Mouse (Mus musculus) limb, embryonic 11.5 days (tissue): ENCODE results near the gene Ces1e. TPM values are rescaled to one million over a fixed set of nuclear protein-coding genes. Genes with fewer than 3 reads are reported as not detected.

Experiments
- ATAC-seq: fragments of 200-750 bp; cut with Nextera tagmentation; 2 replicates; pipeline ENCODE4 v1.8.0; 2017; ENCODE audit warnings: low read depth; ENCODE audit not compliant: insufficient number of reproducible peaks, low FRiP score, low TSS enrichment
- DNase-seq: peaks from one replicate; pipeline ENCODE4 v3.0.0-alpha.2; 2015; ENCODE audit warnings: low spot score
- H3K27ac ChIP-seq: fragments of 300-500 bp; sonication (generic); replicated peaks from 2 replicates; pipeline ENCODE4 v1.5.1; 2014; ENCODE audit warnings: low read depth, mild to moderate bottlenecking, low read length
- H3K27me3 ChIP-seq: fragments of 300-500 bp; sonication (generic); 2 replicates; pipeline ENCODE4 v1.6.1; 2014; ENCODE audit warnings: mild to moderate bottlenecking, low read length, mixed read lengths; ENCODE audit not compliant: control insufficient read depth, insufficient read depth
- H3K36me3 ChIP-seq: fragments of 300-500 bp; sonication (generic); 2 replicates; pipeline ENCODE4 v1.6.1; 2014; ENCODE audit warnings: mild to moderate bottlenecking, low read length, moderate library complexity, mixed read lengths; ENCODE audit not compliant: control insufficient read depth, insufficient read depth
- H3K4me1 ChIP-seq: fragments of 300-500 bp; sonication (generic); 2 replicates; pipeline ENCODE4 v1.6.1; 2014; ENCODE audit warnings: low read length, mixed read lengths; ENCODE audit not compliant: control insufficient read depth, insufficient read depth
- H3K4me2 ChIP-seq: fragments of 300-500 bp; sonication (generic); 2 replicates; pipeline ENCODE4 v1.6.1; 2014; ENCODE audit warnings: low read depth, mild to moderate bottlenecking, moderate library complexity; ENCODE audit not compliant: severe bottlenecking
- H3K4me3 ChIP-seq: fragments of 300-500 bp; sonication (generic); 2 replicates; pipeline ENCODE4 v1.5.1; 2014; ENCODE audit warnings: low read depth, low read length
- H3K9ac ChIP-seq: fragments of 300-500 bp; sonication (generic); 2 replicates; pipeline ENCODE4 v1.6.1; 2014; ENCODE audit warnings: mild to moderate bottlenecking, low read length
- H3K9me3 ChIP-seq: fragments of 300-500 bp; sonication (generic); 2 replicates; pipeline ENCODE4 v1.6.1; 2016; ENCODE audit warnings: low read length; ENCODE audit not compliant: control insufficient read depth
- WGBS: fragments of 180-500 bp; shearing (Covaris S2); extraction: QIAGEN DNeasy Blood & Tissue Kit; methylation state at CpG from one replicate; pipeline ENCODE4 v1.1.7; 2014; 5-methylcytosine and 5-hydroxymethylcytosine counted together
- polyA plus RNA-seq: library from polyadenylated mRNA; unstranded; fragments of >200 nt; fragmentation: Nextera tagmentation; extraction: Ambion mirVana; gene quantifications from 2 replicates; pipeline ENCODE4 v1.2.1, GENCODE M21; 2014

Ces1e gene
- polyA plus RNA-seq = not detected in 2 replicates

- Histone ChIP-seq H3K4me1 (no peaks in the 10 kb centered on the region), H3K9me3 (no peaks in the 10 kb centered on the region)
- ATAC-seq = no peak
Observed at GRCm38 (mm10) chr8:93229446-93229845, at the start of gene Ces1e. Ces1e (minus strand) TSS chr8:93229619.

GRCm38 (mm10) chr8:93278176-93278805 lies 48.9 kb upstream of the Ces1e start:
- H3K4me2 ChIP-seq = no peak overlapping the region

More at GRCm38 (mm10) chr8:93229446-93229845, at the start of gene Ces1e:
- no peak within 1 kb of the TSS for H3K4me2 ChIP-seq
- no peak within 1 kb of the TSS for H3K9ac ChIP-seq
- H3K27ac ChIP-seq = no peak within 1 kb of the TSS
- H3K36me3 ChIP-seq = no peaks in the 10 kb centered on the region
- no peak within 1 kb of the TSS for H3K4me3 ChIP-seq
- DNase-seq = peak; percentile 7
- H3K27me3 ChIP-seq = no peaks in the 10 kb centered on the region

GRCm38 (mm10) chr8:93274609-93275008 lies 45.2 kb upstream of the Ces1e start:
- H3K4me1 ChIP-seq = no peaks in the 10 kb centered on the region
- no peak overlapping the region for H3K27ac ChIP-seq
- H3K9ac ChIP-seq = no peak overlapping the region
- no peak overlapping the region for H3K4me2 ChIP-seq
- no peak overlapping the region for H3K4me3 ChIP-seq
- H3K27me3 ChIP-seq = no peaks in the 10 kb centered on the region
- no peaks in the 10 kb centered on the region for H3K9me3 ChIP-seq
- WGBS = 82% methylated on average over 4 of the region's 4 CpGs
- no peak for DNase-seq
- H3K36me3 ChIP-seq = no peaks in the 10 kb centered on the region
- ATAC-seq = no peak

More at GRCm38 (mm10) chr8:93278176-93278805, 48.9 kb upstream of the Ces1e start:
- Histone ChIP-seq H3K27me3 (no peaks in the 10 kb centered on the region), H3K27ac (no peak overlapping the region), H3K36me3 (no peaks in the 10 kb centered on the region), H3K9ac (no peak overlapping the region), H3K4me3 (no peak overlapping the region), H3K9me3 (no peaks in the 10 kb centered on the region), H3K4me1 (no peaks in the 10 kb centered on the region)
- 82% methylated on average over 4 of the region's 4 CpGs for WGBS
- DNase-seq (no peak), ATAC-seq (no peak)

- ATAC-seq = no peak
- WGBS = 91% methylated on average over 3 of the region's 3 CpGs
Observed at GRCm38 (mm10) chr8:93273321-93273720, 43.9 kb upstream of the Ces1e start.

GRCm38 (mm10) chr8:93272686-93273085 lies 43.3 kb upstream of the Ces1e start:
- ATAC-seq (no peak), DNase-seq (no peak)
- no peak overlapping the region for H3K4me2 ChIP-seq
- no peaks in the 10 kb centered on the region for H3K4me1 ChIP-seq
- H3K36me3 ChIP-seq = no peaks in the 10 kb centered on the region
- H3K4me3 ChIP-seq = no peak overlapping the region
- no peaks in the 10 kb centered on the region for H3K27me3 ChIP-seq
- H3K9ac ChIP-seq = no peak overlapping the region
- H3K9me3 ChIP-seq = no peaks in the 10 kb centered on the region
- 88% methylated on average over 4 of the region's 4 CpGs for WGBS
- no peak overlapping the region for H3K27ac ChIP-seq

More at GRCm38 (mm10) chr8:93273321-93273720, 43.9 kb upstream of the Ces1e start:
- Histone ChIP-seq H3K27ac (no peak overlapping the region), H3K9me3 (no peaks in the 10 kb centered on the region), H3K4me3 (no peak overlapping the region), H3K27me3 (no peaks in the 10 kb centered on the region), H3K9ac (no peak overlapping the region), H3K4me1 (no peaks in the 10 kb centered on the region), H3K4me2 (no peak overlapping the region), H3K36me3 (no peaks in the 10 kb centered on the region)
- no peak for DNase-seq

GRCm38 (mm10) chr8:93261436-93261835 lies 32.0 kb upstream of the Ces1e start:
- ATAC-seq (no peak), DNase-seq (no peak)
- 53% methylated on average over 2 of the region's 2 CpGs for WGBS
- H3K4me1 ChIP-seq = no peaks in the 10 kb centered on the region
- no peak overlapping the region for H3K4me3 ChIP-seq
- H3K27me3 ChIP-seq = no peaks in the 10 kb centered on the region
- H3K36me3 ChIP-seq = no peaks in the 10 kb centered on the region
- H3K9ac ChIP-seq = no peak overlapping the region
- no peak overlapping the region for H3K27ac ChIP-seq
- H3K9me3 ChIP-seq = no peaks in the 10 kb centered on the region
- H3K4me2 ChIP-seq = no peak overlapping the region

GRCm38 (mm10) chr8:93252400-93252925 lies 23.0 kb upstream of the Ces1e start:
- 95% methylated on average over 1 of the region's 1 CpGs for WGBS
- DNase-seq = peak; percentile 12
- Histone ChIP-seq H3K27ac (no peak overlapping the region), H3K9ac (no peak overlapping the region), H3K4me2 (no peak overlapping the region), H3K4me1 (no peaks in the 10 kb centered on the region), H3K4me3 (no peak overlapping the region), H3K9me3 (no peaks in the 10 kb centered on the region), H3K36me3 (no peaks in the 10 kb centered on the region), H3K27me3 (no peaks in the 10 kb centered on the region)
- no peak for ATAC-seq

- 86% methylated on average over 2 of the region's 2 CpGs for WGBS
- no peak overlapping the region for H3K9ac ChIP-seq
- DNase-seq (no peak), ATAC-seq (no peak)
- no peaks in the 10 kb centered on the region for H3K4me1 ChIP-seq
- H3K4me2 ChIP-seq = no peak overlapping the region
- no peaks in the 10 kb centered on the region for H3K36me3 ChIP-seq
- H3K4me3 ChIP-seq = no peak overlapping the region
- no peak overlapping the region for H3K27ac ChIP-seq
- H3K27me3 ChIP-seq = no peaks in the 10 kb centered on the region
- no peaks in the 10 kb centered on the region for H3K9me3 ChIP-seq
Observed at GRCm38 (mm10) chr8:93246057-93246456, 16.6 kb upstream of the Ces1e start.

- DNase-seq (no peak), ATAC-seq (no peak)
- no peaks in the 10 kb centered on the region for H3K4me1 ChIP-seq
- H3K4me3 ChIP-seq = no peak overlapping the region
- H3K9me3 ChIP-seq = no peaks in the 10 kb centered on the region
- no peak overlapping the region for H3K4me2 ChIP-seq
- no peaks in the 10 kb centered on the region for H3K36me3 ChIP-seq
- no peak overlapping the region for H3K9ac ChIP-seq
- H3K27me3 ChIP-seq = no peaks in the 10 kb centered on the region
- H3K27ac ChIP-seq = no peak overlapping the region
Observed at GRCm38 (mm10) chr8:93239884-93240283, 10.5 kb upstream of the Ces1e start.
